Mouse (Mus musculus): Measurements from ENCODE around the gene Crygb.

GRCm38 (mm10) chr1:65091566-65091965 is 9.5 kb upstream of the Crygb start:
- TF ChIP-seq CTCF (IDR thresholded peaks at IDR 0.05) (no peak), EP300 (IDR thresholded peaks at IDR 0.05) (no peak)

All from lung, postnatal 0 days (tissue).